Mouse (Mus musculus) heart, embryonic 11.5 days (tissue): ENCODE results near the gene Prps1. TPM values are rescaled to one million over a fixed set of nuclear protein-coding genes. Genes with fewer than 3 reads are reported as not detected.
"Not testable (repeated sequence)": the region's sequence is repeated elsewhere in the genome, so short reads cannot be mapped to it uniquely, and the experiment has no call there.

Source experiments
- ATAC-seq: fragments of 200-750 bp; cut with Nextera tagmentation; replicated peaks from 2 replicates; pipeline ENCODE4 v1.8.0; 2017; ENCODE audit warnings: moderate library complexity; ENCODE audit not compliant: insufficient number of reproducible peaks, low FRiP score, low TSS enrichment
- H3K27ac ChIP-seq: fragments of 300-500 bp; sonication (generic); 2 replicates; pipeline ENCODE4 v1.5.1; 2014; ENCODE audit warnings: mild to moderate bottlenecking, low read depth, low read length
- H3K27me3 ChIP-seq: fragments of 300-500 bp; sonication (generic); 2 replicates; pipeline ENCODE4 v1.6.1; 2014; ENCODE audit warnings: mild to moderate bottlenecking, low read length, mixed read lengths; ENCODE audit not compliant: control insufficient read depth, insufficient read depth
- H3K36me3 ChIP-seq: fragments of 300-500 bp; sonication (generic); 2 replicates; pipeline ENCODE4 v1.6.1; 2014; ENCODE audit warnings: mild to moderate bottlenecking, low read length, moderate library complexity, mixed read lengths; ENCODE audit not compliant: control insufficient read depth, insufficient read depth
- H3K4me1 ChIP-seq: fragments of 300-500 bp; sonication (generic); 2 replicates; pipeline ENCODE4 v1.6.1; 2014; ENCODE audit warnings: low read length; ENCODE audit not compliant: control insufficient read depth, insufficient read depth
- H3K4me2 ChIP-seq: fragments of 300-500 bp; sonication (generic); 2 replicates; pipeline ENCODE4 v1.6.1; 2014; ENCODE audit warnings: mild to moderate bottlenecking, moderate library complexity
- H3K4me3 ChIP-seq: fragments of 300-500 bp; sonication (generic); 2 replicates; pipeline ENCODE4 v1.5.1; 2014; ENCODE audit warnings: low read depth, low read length
- H3K9ac ChIP-seq: fragments of 300-500 bp; sonication (generic); 2 replicates; pipeline ENCODE4 v1.6.1; 2014; ENCODE audit warnings: mild to moderate bottlenecking, low read depth, low read length, moderate library complexity
- H3K9me3 ChIP-seq: fragments of 300-500 bp; sonication (generic); replicated peaks from 2 replicates; pipeline ENCODE4 v1.6.1; 2016; ENCODE audit warnings: low read length; ENCODE audit not compliant: control insufficient read depth
- WGBS: fragments of 180-500 bp; shearing (Covaris S2); extraction: QIAGEN DNeasy Blood & Tissue Kit; methylation state at CpG from one replicate; pipeline ENCODE4 v1.1.7; 2014; ENCODE audit not compliant: insufficient replicate concordance; 5-methylcytosine and 5-hydroxymethylcytosine counted together
- polyA plus RNA-seq: library from polyadenylated mRNA; unstranded; fragments of >200 nt; fragmentation: Nextera tagmentation; extraction: Ambion mirVana; gene quantifications from 2 replicates; pipeline ENCODE4 v1.2.1, GENCODE M21; 2014

Prps1 gene
- polyA plus RNA-seq, 1 experiment from 2014 or later = 59.5 TPM

DNA sequence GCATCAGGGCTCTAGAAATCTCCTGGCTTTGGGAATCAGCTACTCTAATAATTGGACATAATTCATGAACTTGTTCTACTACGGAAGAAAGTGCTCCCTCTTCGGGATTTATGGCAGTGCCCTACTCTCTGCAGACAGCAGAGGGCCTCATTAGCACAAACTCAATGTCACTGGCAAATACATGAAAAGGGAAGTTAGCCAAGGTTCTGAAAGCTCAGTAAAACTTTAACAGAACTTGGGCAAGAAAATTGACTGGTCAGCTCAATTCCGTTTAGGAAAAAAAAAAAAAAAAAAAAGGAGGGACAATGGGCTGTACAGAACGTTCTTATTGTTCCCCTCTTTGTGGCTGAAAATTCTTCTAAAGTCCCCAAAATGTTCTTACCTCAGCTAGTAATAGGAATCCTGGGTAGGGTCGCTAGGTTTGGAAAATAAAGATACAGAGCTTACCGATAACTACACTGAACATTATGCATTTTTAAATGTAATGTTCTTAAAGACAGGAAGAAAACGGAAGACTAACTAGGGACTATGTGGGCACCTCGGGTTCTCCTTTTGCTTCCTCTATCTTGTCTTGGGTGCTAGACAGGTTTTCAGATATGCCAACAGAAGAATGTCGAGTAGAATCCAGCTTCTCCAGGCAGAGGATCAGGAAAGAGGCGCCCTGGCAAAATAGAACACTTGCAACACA lies 35.6 kb downstream of the Prps1 start:
- WGBS = 46% methylated on average over 10 of the region's 10 CpGs
- Histone ChIP-seq H3K9me3 (no peaks in the 10 kb centered on the region), H3K27ac (no peak overlapping the region), H3K4me1 (no peaks in the 10 kb centered on the region), H3K4me2 (no peak overlapping the region), H3K4me3 (no peak overlapping the region), H3K9ac (no peak overlapping the region), H3K36me3 (no peaks in the 10 kb centered on the region), H3K27me3 (no peaks in the 10 kb centered on the region)
- ATAC-seq = no peak

GRCm38 (mm10) chrX:140493527-140494029 lies 37.2 kb downstream of the Prps1 start:
- Histone ChIP-seq H3K9ac (no peak overlapping the region), H3K36me3 (no peaks in the 10 kb centered on the region), H3K27me3 (no peaks in the 10 kb centered on the region), H3K9me3 (no peaks in the 10 kb centered on the region), H3K4me1 (no peaks in the 10 kb centered on the region), H3K4me3 (no peak overlapping the region), H3K4me2 (no peak overlapping the region), H3K27ac (no peak overlapping the region)
- no peak for ATAC-seq
- 49% methylated on average over 7 of the region's 7 CpGs for WGBS

DNA sequence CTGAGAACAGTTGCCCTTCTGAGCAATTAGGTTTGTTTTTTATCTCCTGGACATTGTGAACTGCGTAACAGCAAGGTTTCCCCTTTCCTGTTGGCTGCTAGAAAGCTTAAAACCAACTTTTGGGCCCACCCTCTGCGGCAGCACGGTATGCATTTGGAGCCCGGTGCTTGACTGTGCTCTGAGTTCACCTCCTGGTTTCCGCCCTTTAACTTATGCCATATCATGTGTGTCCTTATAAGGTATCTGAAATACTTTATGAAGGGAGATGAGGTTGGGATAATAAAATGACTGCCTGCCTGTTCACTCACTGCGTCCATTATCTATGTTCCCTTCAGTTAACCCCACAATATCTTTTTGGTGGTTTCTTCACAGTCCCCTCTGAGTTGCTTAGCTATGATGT lies 37.8 kb downstream of the Prps1 start:
- no peaks in the 10 kb centered on the region for H3K4me1 ChIP-seq
- 74% methylated on average over 6 of the region's 6 CpGs for WGBS
- no peak overlapping the region for H3K4me3 ChIP-seq
- no peak for ATAC-seq
- H3K9ac ChIP-seq = no peak overlapping the region
- no peaks in the 10 kb centered on the region for H3K9me3 ChIP-seq
- H3K36me3 ChIP-seq = no peaks in the 10 kb centered on the region
- H3K27ac ChIP-seq = no peak overlapping the region
- H3K4me2 ChIP-seq = no peak overlapping the region
- no peaks in the 10 kb centered on the region for H3K27me3 ChIP-seq

DNA sequence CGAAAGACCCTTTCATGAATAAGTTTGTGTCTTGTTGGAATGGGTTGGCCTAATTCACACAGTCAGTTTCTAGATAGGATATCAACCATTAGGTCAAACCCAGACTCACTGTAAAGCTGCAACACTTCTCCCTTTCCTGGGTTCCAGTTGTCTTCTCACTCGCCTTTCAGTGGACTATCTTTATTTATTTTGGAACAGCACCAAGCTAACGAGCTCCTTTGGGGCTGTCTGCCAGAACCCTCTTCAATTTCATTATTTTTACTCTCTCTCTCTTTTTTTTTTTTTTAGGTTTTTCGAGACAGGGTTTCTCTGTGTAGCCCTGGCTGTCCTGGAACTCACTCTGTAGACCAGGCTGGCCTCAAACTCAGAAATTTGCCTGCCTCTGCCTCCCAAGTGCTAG lies 42.0 kb downstream of the Prps1 start:
- not testable (repeated sequence) for H3K9me3 ChIP-seq

GRCm38 (mm10) chrX:140500306-140500705 lies 43.9 kb downstream of the Prps1 start:
- H3K9ac ChIP-seq = no peak overlapping the region
- no peaks in the 10 kb centered on the region for H3K9me3 ChIP-seq
- no peak for ATAC-seq
- H3K27me3 ChIP-seq = no peaks in the 10 kb centered on the region
- H3K4me3 ChIP-seq = no peak overlapping the region
- no peaks in the 10 kb centered on the region for H3K36me3 ChIP-seq
- H3K4me1 ChIP-seq = peaks cover 5% of the 10 kb centered on the region; the same call in 1 of the 2 replicates
- 60% methylated on average over 5 of the region's 5 CpGs for WGBS
- H3K4me2 ChIP-seq = no peak overlapping the region
- H3K27ac ChIP-seq = no peak overlapping the region

More for the DNA sequence above, 42.0 kb downstream of the Prps1 start:
- not testable (repeated sequence) for H3K27me3 ChIP-seq, H3K4me1 ChIP-seq, H3K27ac ChIP-seq, H3K4me2 ChIP-seq, ATAC-seq, H3K4me3 ChIP-seq, H3K9ac ChIP-seq, H3K36me3 ChIP-seq
- whole genome bisulfite sequencing = 46% methylated on average over 4 of the region's 4 CpGs

- Histone ChIP-seq H3K9ac (no peak overlapping the region), H3K27me3 (no peaks in the 10 kb centered on the region), H3K36me3 (no peaks in the 10 kb centered on the region), H3K9me3 (no peaks in the 10 kb centered on the region), H3K4me3 (no peak overlapping the region), H3K27ac (no peak overlapping the region), H3K4me1 (peaks cover 5% of the 10 kb centered on the region; the same call in 1 of the 2 replicates), H3K4me2 (no peak overlapping the region)
- ATAC-seq = no peak
- WGBS = 36% methylated on average over 9 of the region's 9 CpGs
Observed at GRCm38 (mm10) chrX:140501401-140502301, 45.2 kb downstream of the Prps1 start.

DNA sequence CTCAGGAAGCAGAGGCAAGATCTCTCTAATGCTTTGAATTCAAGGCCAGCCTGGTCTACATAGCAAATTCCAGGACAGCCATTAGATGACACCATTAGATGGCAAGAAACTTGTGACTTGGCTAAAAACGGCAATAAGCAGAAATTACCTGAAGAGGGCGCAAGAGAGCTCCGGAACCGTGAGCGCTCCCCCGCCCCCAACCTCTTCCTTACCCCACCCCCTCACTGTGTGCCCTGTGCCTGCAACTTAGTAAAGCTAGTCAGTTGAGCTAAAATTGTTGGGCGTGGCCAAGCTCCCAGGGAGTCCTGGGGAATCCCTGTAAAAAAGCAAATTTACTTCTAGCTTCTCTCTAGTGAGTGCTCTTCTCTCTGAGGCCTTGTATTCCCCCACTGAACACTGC lies 47.5 kb downstream of the Prps1 start:
- ATAC-seq = no peak
- whole genome bisulfite sequencing = 14% methylated on average over 7 of the region's 7 CpGs
- Histone ChIP-seq H3K4me2 (no peak overlapping the region), H3K4me3 (no peak overlapping the region), H3K27ac (no peak overlapping the region), H3K27me3 (0 out of 2 replicates have a peak, but pooled peaks cover 3% of the 10 kb centered on the region), H3K9me3 (no peaks in the 10 kb centered on the region), H3K9ac (no peak overlapping the region), H3K4me1 (peaks cover 5% of the 10 kb centered on the region; the same call in 1 of the 2 replicates), H3K36me3 (no peaks in the 10 kb centered on the region)

- Histone ChIP-seq H3K36me3 (no peaks in the 10 kb centered on the region), H3K4me2 (no peak overlapping the region), H3K27me3 (0 out of 2 replicates have a peak, but pooled peaks cover 3% of the 10 kb centered on the region), H3K9me3 (no peaks in the 10 kb centered on the region), H3K27ac (no peak overlapping the region), H3K4me1 (peaks cover 10% of the 10 kb centered on the region; the same call in 1 of the 2 replicates), H3K4me3 (no peak overlapping the region), H3K9ac (no peak overlapping the region)
- no peak for ATAC-seq
- 62% methylated on average over 15 of the region's 15 CpGs for WGBS
Observed at GRCm38 (mm10) chrX:140505497-140506238, 49.3 kb downstream of the Prps1 start.
